Mouse (Mus musculus) neural tube, embryonic 11.5 days (tissue): ENCODE measurements around the gene Dcst2. TPM values are rescaled to one million over a fixed set of nuclear protein-coding genes. Genes with fewer than 3 reads are reported as not detected.
A peak's percentile ranks its signal among the peaks of the same experiment; 100 is the strongest.

Source experiments
- ATAC-seq: fragments of 200-750 bp; cut with Nextera tagmentation; 2 replicates; pipeline ENCODE4 v1.8.0; 2017; ENCODE audit warnings: moderate number of reproducible peaks, mild to moderate bottlenecking, moderate TSS enrichment, moderate library complexity; ENCODE audit not compliant: insufficient read depth, low FRiP score, low TSS enrichment
- DNase-seq: peaks from one replicate; pipeline ENCODE4 v3.0.0-alpha.2; 2015; ENCODE audit warnings: low spot score
- H3K27ac ChIP-seq: fragments of 300-500 bp; sonication (generic); 2 replicates; pipeline ENCODE4 v1.5.1; 2014; ENCODE audit warnings: low read depth, mild to moderate bottlenecking, low read length
- H3K27me3 ChIP-seq: fragments of 300-500 bp; sonication (generic); 2 replicates; pipeline ENCODE4 v1.6.1; 2014; ENCODE audit warnings: mild to moderate bottlenecking, low read length, mixed read lengths; ENCODE audit not compliant: control insufficient read depth, insufficient read depth
- H3K36me3 ChIP-seq: fragments of 300-500 bp; sonication (generic); 2 replicates; pipeline ENCODE4 v1.6.1; 2014; ENCODE audit warnings: mild to moderate bottlenecking, low read length, moderate library complexity, mixed read lengths; ENCODE audit not compliant: control insufficient read depth, insufficient read depth
- H3K4me1 ChIP-seq: fragments of 300-500 bp; sonication (generic); 2 replicates; pipeline ENCODE4 v1.6.1; 2014; ENCODE audit warnings: low read length, mixed read lengths; ENCODE audit not compliant: control insufficient read depth, insufficient read depth
- H3K4me2 ChIP-seq: fragments of 300-500 bp; sonication (generic); 2 replicates; pipeline ENCODE4 v1.6.1; 2014; ENCODE audit warnings: low read depth, mild to moderate bottlenecking, moderate library complexity
- H3K4me3 ChIP-seq: fragments of 300-500 bp; sonication (generic); 2 replicates; pipeline ENCODE4 v1.5.1; 2014; ENCODE audit warnings: low read depth, low read length
- H3K9ac ChIP-seq: fragments of 300-500 bp; sonication (generic); 2 replicates; pipeline ENCODE4 v1.6.1; 2014; ENCODE audit warnings: mild to moderate bottlenecking, low read length
- H3K9me3 ChIP-seq: fragments of 300-500 bp; sonication (generic); 2 replicates; pipeline ENCODE4 v1.6.1; 2016; ENCODE audit warnings: low read length; ENCODE audit not compliant: control insufficient read depth
- WGBS: fragments of 180-500 bp; shearing (Covaris S2); extraction: QIAGEN DNeasy Blood & Tissue Kit; methylation state at CpG from one replicate; pipeline ENCODE4 v1.1.7; 2014; 5-methylcytosine and 5-hydroxymethylcytosine counted together
- polyA plus RNA-seq: library from polyadenylated mRNA; unstranded; fragments of >200 nt; fragmentation: Nextera tagmentation; extraction: Ambion mirVana; gene quantifications from 2 replicates; pipeline ENCODE4 v1.2.1, GENCODE M21; 2014

The Dcst2 gene
- polyA plus RNA-seq, 1 experiment from 2014 or later, result not detected

GRCm38 (mm10) chr3:89392871-89393311 is 31.1 kb downstream of the Dcst2 start:
- ATAC-seq (no peak), DNase-seq (peak; percentile 18)
- WGBS, result under 1% methylated on average over 17 of the region's 24 CpGs
- H3K4me1 ChIP-seq, result peaks cover 37% of the 10 kb centered on the region
- H3K4me3 ChIP-seq, result peak overlapping the region; percentile 48
- peaks cover 14% of the 10 kb centered on the region for H3K27me3 ChIP-seq
- peak overlapping the region; percentile 39; the same call in 1 of the 2 replicates for H3K9ac ChIP-seq
- no peak overlapping the region for H3K27ac ChIP-seq
- H3K36me3 ChIP-seq, result no peaks in the 10 kb centered on the region
- H3K9me3 ChIP-seq, result no peaks in the 10 kb centered on the region
- peak overlapping the region; percentile 99 for H3K4me2 ChIP-seq

- H3K36me3 ChIP-seq, result no peaks in the 10 kb centered on the region
- peak; percentile 94 for DNase-seq
- under 1% methylated on average over 15 of the region's 15 CpGs for WGBS
- ATAC-seq, result peak; percentile 91
- no peaks in the 10 kb centered on the region for H3K9me3 ChIP-seq
- H3K4me1 ChIP-seq, result peaks cover 37% of the 10 kb centered on the region
- peak overlapping the region; percentile 99 for H3K4me2 ChIP-seq
- peaks cover 14% of the 10 kb centered on the region for H3K27me3 ChIP-seq
- H3K4me3 ChIP-seq, result peak overlapping the region; percentile 51
- peak overlapping the region; percentile 63 for H3K9ac ChIP-seq
- peak overlapping the region; percentile 5; the same call in 1 of the 2 replicates for H3K27ac ChIP-seq
Measured at GRCm38 (mm10) chr3:89393605-89394004, 31.8 kb downstream of the Dcst2 start.

- Histone ChIP-seq H3K27me3 (peaks cover 14% of the 10 kb centered on the region), H3K4me3 (peak within 1 kb of the TSS; percentile 51), H3K27ac (peak within 1 kb of the TSS; percentile 5), H3K4me2 (peak within 1 kb of the TSS; percentile 99), H3K36me3 (no peaks in the 10 kb centered on the region), H3K4me1 (peaks cover 37% of the 10 kb centered on the region), H3K9ac (peak within 1 kb of the TSS; percentile 63), H3K9me3 (no peaks in the 10 kb centered on the region)
- peak; percentile 57 for DNase-seq
- under 1% methylated on average over 39 of the region's 42 CpGs for WGBS
- ATAC-seq, result peak; percentile 46
Measured at GRCm38 (mm10) chr3:89394006-89394893, 32.5 kb downstream of the Dcst2 start, which contains the start of gene Zbtb7b. Gene Zbtb7b, minus strand, starts transcription at chr3:89394776.

- WGBS, result under 1% methylated on average over 11 of the region's 12 CpGs
- no peak for ATAC-seq
- peak overlapping the region; percentile 99 for H3K4me2 ChIP-seq
- DNase-seq, result peak; percentile 84
- H3K9me3 ChIP-seq, result no peaks in the 10 kb centered on the region
- no peaks in the 10 kb centered on the region for H3K36me3 ChIP-seq
- peak overlapping the region; percentile 5; the same call in 1 of the 2 replicates for H3K27ac ChIP-seq
- H3K9ac ChIP-seq, result peak overlapping the region; percentile 63
- peak overlapping the region; percentile 51 for H3K4me3 ChIP-seq
- peaks cover 37% of the 10 kb centered on the region for H3K4me1 ChIP-seq
- H3K27me3 ChIP-seq, result peaks cover 14% of the 10 kb centered on the region
Measured at GRCm38 (mm10) chr3:89394894-89395256, 33.1 kb downstream of the Dcst2 start.

- DNase-seq (no peak), ATAC-seq (no peak)
- Histone ChIP-seq H3K4me3 (peak overlapping the region; percentile 51), H3K4me1 (peaks cover 37% of the 10 kb centered on the region), H3K9me3 (no peaks in the 10 kb centered on the region), H3K27me3 (peaks cover 14% of the 10 kb centered on the region), H3K4me2 (peak overlapping the region; percentile 99), H3K9ac (0 out of 2 replicates have a peak overlapping the region, but pooled peaks have one; percentile 15), H3K27ac (no peak overlapping the region), H3K36me3 (no peaks in the 10 kb centered on the region)
- WGBS, result 1% methylated on average over 10 of the region's 10 CpGs
Measured at GRCm38 (mm10) chr3:89395419-89395805, 33.6 kb downstream of the Dcst2 start.

- no peaks in the 10 kb centered on the region for H3K36me3 ChIP-seq
- no peak for ATAC-seq
- no peak overlapping the region for H3K27ac ChIP-seq
- no peaks in the 10 kb centered on the region for H3K9me3 ChIP-seq
- peak overlapping the region; percentile 99 for H3K4me2 ChIP-seq
- peaks cover 32% of the 10 kb centered on the region for H3K4me1 ChIP-seq
- DNase-seq, result peak; percentile 78
- H3K4me3 ChIP-seq, result peak overlapping the region; percentile 51
- peak overlapping the region; percentile 52 for H3K9ac ChIP-seq
- WGBS, result 1% methylated on average over 39 of the region's 44 CpGs
- peaks cover 14% of the 10 kb centered on the region for H3K27me3 ChIP-seq
Measured at GRCm38 (mm10) chr3:89395806-89396653, 34.3 kb downstream of the Dcst2 start.

- no peak for ATAC-seq
- DNase-seq, result no peak
- 3% methylated on average over 4 of the region's 4 CpGs for WGBS
- peaks cover 14% of the 10 kb centered on the region for H3K27me3 ChIP-seq
- H3K4me2 ChIP-seq, result peak overlapping the region; percentile 99
- H3K9ac ChIP-seq, result no peak overlapping the region; the same call in 1 of the 2 replicates
- H3K27ac ChIP-seq, result no peak overlapping the region
- H3K9me3 ChIP-seq, result no peaks in the 10 kb centered on the region
- peak overlapping the region; percentile 51 for H3K4me3 ChIP-seq
- H3K36me3 ChIP-seq, result no peaks in the 10 kb centered on the region
- peaks cover 28% of the 10 kb centered on the region for H3K4me1 ChIP-seq
Measured at GRCm38 (mm10) chr3:89396654-89397005, 34.9 kb downstream of the Dcst2 start.

GRCm38 (mm10) chr3:89401329-89401728 is 39.6 kb downstream of the Dcst2 start:
- 92% methylated on average over 7 of the region's 7 CpGs for WGBS
- no peak overlapping the region for H3K27ac ChIP-seq
- H3K36me3 ChIP-seq, result no peaks in the 10 kb centered on the region; the same call in 1 of the 2 replicates
- no peaks in the 10 kb centered on the region for H3K9me3 ChIP-seq
- H3K4me3 ChIP-seq, result no peak overlapping the region
- no peak overlapping the region for H3K4me2 ChIP-seq
- no peaks in the 10 kb centered on the region for H3K27me3 ChIP-seq
- no peak overlapping the region for H3K9ac ChIP-seq
- DNase-seq (no peak), ATAC-seq (no peak)
- H3K4me1 ChIP-seq, result peaks cover 4% of the 10 kb centered on the region; the same call in 1 of the 2 replicates
